Mouse (Mus musculus): ENCODE measurements around the gene Upk3bl. TPM values are rescaled to one million over a fixed set of nuclear protein-coding genes. Genes with fewer than 3 reads are reported as not detected.
"Not testable (repeated sequence)": the region's sequence is repeated elsewhere in the genome, so short reads cannot be mapped to it uniquely, and the experiment has no call there.

Gene Upk3bl
- total RNA-seq, 2 experiments from 2014 or later, result not detected

DNA sequence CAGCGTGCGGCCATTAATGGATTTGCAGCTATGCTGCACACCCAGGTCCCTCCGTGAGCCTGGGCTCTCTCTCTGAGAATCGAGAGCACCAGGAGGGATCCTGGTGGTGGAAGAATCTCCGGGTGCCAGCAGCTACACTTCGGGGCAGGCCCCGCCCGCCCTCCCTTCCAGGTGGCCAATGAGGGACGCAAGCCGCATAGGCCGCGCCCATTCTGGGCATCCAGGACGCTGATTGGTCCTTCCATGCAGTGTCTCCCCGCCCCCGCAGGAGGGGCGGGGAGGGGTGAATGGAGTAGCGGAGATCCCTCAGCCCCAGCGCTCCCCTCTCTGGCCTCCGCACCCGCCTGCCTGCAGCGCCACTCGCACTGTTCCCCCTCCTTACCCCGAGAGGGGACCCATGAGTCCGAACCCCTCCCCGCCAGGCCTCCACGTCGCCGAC is 29.4 kb downstream of the Upk3bl start, which contains the start of gene Rasa4:
Gene Rasa4, plus strand, starts transcription at position 248 of the 439 bp plus-strand sequence.
- peak; percentile 88 to 90 for DNase-seq
- intact Hi-C loops (cut with DNase I), result no loop called here

DNA sequence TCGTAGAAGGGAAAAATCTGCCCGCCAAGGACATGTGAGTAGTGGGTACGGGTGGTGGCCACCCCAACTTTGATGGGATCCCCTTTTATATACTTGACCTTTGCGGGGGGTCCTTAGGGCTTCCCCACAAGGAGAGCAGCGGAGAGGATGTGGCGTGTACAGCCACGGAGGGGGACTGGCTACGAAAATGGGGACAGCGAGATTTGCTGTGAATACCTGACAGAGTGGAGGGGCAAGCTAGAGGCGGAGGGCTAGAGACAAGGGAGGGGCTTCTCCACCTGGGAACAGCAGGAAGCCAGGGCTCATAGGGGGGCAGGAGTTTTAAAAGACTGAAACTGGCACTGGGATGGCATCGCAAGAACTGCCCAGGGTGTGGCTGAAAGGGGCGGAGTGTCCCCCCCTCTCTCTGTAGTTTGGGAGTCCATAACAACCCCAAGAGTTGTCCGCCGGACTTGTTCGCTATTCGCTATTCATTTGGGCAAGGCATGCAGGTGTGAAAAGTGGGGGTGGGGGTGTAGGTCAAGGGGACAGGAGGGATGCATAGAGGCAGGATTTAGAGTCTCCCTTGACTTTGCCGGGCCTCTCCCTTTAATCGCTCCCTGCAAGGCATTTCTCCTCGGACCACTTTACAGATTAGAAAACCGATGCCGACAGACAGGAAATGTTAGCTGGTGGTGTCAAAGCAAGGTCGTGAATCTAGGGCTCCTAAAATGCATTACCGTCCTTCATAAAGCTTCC is 30.0 kb downstream of the Upk3bl start:
- DNase-seq, result peak in 1 of 2 experiments; percentile 25
- intact Hi-C loops (cut with DNase I), result no loop called here

GRCm38 (mm10) chr5:136084891-136085651 is 30.8 kb downstream of the Upk3bl start:
- intact Hi-C loops (cut with DNase I), result no loop called here
- DNase-seq, result no peak

GRCm38 (mm10) chr5:136086290-136086689 is 32.0 kb downstream of the Upk3bl start:
- no peak for DNase-seq
- intact Hi-C loops (cut with DNase I), result no loop called here

GRCm38 (mm10) chr5:136088821-136089575 is 34.7 kb downstream of the Upk3bl start:
- intact Hi-C loops (cut with DNase I), result no loop called here
- no peak for DNase-seq

GRCm38 (mm10) chr5:136091927-136092326 is 37.6 kb downstream of the Upk3bl start:
- intact Hi-C loops (cut with DNase I), result no loop called here
- DNase-seq, result no peak

DNA sequence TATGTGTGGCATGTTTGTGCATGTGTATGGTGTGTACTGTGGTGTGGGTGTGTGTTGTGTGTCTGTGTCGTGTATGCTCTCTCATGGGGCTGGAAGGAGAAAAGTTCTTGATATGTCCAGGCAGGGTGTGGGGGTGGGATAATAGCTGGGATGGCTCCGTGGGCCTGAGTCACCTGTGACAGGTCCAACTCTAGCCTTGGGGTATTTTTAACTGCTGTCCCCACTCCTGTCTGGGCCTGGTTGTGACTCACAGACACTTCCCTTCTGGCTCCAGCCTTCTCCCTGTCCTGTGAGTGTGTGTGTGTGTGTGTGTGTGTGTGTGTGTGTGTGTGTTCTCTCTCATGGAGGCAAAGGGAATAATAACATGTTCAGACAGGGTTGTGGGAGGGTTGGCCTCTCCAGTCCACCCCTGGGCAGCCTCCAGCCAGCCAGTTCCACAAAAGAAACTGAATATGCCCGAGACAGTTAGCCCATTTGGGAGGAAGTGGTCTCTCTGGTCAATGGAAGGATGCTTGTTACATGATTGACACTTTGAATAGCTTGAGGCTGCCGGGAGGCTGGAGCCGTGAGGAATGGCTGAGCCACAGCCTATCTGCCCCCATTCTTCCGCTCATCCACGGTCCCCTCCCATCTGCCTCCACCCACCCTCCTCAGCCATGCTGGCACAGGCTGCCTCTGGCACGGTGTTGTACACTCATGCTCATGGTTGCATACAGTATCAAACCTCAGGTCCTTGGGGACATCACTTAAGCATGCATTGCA is 40.1 kb downstream of the Upk3bl start:
- no peak for DNase-seq
- intact Hi-C loops (cut with DNase I), result no loop called here

- intact Hi-C loops (cut with DNase I), result no loop called here
- DNase-seq, result no peak
Observed at GRCm38 (mm10) chr5:136095089-136095488, 40.8 kb downstream of the Upk3bl start.

DNA sequence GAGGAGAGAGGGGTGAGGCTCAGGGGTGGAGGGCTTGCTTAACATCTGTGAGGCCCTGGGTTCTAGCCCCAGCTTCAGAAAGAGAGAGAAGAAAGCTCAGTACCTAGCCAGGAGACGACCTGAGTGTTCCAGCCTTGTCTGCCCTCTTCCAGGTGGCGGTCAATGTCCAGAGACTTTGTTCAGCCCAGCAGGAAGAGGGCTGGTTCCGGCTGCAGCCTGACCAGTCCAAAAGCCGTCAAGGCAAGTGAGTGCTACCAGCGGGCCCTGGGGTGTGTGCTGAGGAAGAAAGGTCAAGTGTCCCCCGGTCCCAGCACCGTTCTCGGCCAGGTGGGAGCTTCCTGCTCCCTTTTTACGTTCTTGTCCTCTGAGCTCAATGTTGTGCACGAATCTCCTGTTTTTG is 44.2 kb downstream of the Upk3bl start:
- intact Hi-C loops (cut with DNase I), result no loop called here
- DNase-seq, result no peak

DNA sequence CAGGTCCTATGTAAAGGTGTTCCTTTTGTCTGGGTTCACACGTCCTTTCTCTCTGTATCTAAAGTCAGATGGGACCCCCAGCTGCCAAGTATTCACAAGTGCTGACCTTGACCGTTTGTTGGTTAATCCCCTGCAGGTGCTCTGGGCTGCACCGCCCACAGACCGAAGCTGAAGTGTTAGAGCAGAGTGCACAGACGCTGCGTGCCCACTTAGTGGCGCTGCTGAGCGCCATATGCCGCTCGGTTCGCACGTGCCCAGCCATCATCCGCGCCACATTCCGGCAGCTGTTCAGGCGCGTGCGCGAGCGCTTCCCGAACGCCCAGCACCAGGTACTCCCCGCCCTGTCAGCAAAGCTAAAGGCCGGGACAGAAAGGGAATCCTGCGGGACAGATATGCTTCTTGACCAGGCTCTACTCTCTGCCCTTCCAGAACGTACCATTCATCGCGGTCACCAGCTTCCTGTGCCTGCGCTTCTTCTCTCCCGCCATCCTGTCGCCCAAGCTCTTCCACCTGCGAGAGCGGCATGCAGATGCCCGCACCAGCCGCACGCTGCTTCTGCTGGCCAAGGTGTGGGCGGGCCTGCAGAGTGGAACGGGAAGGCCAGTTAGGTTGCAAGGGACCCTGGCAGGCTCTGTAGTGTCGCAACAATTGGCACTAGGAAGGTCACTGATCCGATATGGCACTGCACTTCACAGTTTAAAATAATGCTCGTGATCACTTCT is 48.0 kb downstream of the Upk3bl start:
- intact Hi-C loops (cut with DNase I), result loop anchor here (2.0 kb wide), 1 partner anchor 87 kb away; no protein-coding TSS in a partner anchor
- peak; percentile 48 to 63 for DNase-seq

GRCm38 (mm10) chr5:136104511-136104910 is 50.2 kb downstream of the Upk3bl start:
- intact Hi-C loops (cut with DNase I), result no loop called here
- DNase-seq, result no peak

DNA sequence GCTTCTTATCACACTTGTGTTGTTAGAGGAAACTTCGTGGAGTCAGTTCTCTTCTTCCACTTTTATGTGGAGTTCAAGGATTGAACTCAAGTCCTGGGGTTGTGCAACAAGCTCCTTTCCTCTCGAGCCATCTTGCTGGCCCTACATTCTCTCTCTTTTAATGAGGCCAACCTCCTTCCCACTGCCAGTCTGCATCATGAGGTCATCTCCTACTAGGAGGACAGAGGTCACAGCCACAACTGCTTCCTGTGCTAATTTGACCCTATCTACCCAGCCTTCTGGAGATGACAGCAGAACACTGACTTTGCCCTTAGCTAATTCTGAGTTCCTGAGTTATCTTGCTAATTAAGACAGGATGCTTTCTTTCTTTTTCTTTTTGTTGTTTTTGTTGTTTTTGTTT is 54.2 kb downstream of the Upk3bl start:
- DNase-seq, result no peak
- intact Hi-C loops (cut with DNase I), result no loop called here

DNA sequence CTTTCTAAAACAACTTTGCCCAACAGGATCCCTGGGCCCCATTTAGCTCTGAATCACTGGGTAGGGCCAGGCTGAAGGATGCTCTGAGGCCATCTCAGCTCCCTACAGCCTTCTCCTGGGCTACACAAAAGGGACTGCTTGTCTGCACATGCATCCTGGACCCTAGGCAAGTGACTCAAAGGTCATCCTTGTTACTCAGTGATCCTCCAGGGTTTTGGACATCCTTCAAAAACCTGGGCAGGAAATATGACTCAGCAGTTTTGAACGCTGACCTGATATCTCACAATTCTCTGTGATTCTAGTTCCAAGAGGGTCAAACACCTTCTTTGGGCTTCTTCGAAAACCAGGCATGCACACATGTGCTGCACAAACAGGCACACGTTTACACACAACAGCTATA is 54.8 kb downstream of the Upk3bl start:
- no peak for DNase-seq
- intact Hi-C loops (cut with DNase I), result no loop called here

- DNase-seq; intact Hi-C loops (cut with DNase I): not testable (repeated sequence)
Observed at GRCm38 (mm10) chr5:136113546-136113945, 59.3 kb downstream of the Upk3bl start.

Small RNA genes within 50 kb of the gene (microRNA-seq; reads per million reads assigned to microRNA genes)
- 1.3 to 2.2 reads per million in 2 experiments for gene Mir7035 (ENCODE audit: borderline number of aligned reads in 2 of 2)

Other genes starting within 250 kb of the Upk3bl start
- gene Srrm3, start 247.6 kb upstream of the Upk3bl start, total RNA-seq (2021), result not detected
- gene Hspb1, start 166.6 kb upstream of the Upk3bl start, total RNA-seq (2021), result 100 to 1,000 TPM; 406 to 459 TPM
- 100 to 1,000 TPM; 279 to 282 TPM for gene Ywhag, start 119.9 kb upstream of the Upk3bl start, total RNA-seq (2021)
- gene Ssc4d, start 80.0 kb upstream of the Upk3bl start, total RNA-seq (2021), result under 1 TPM; 0.58 to 0.68 TPM
- gene Zp3, start 74.4 kb upstream of the Upk3bl start, total RNA-seq (2021), result not detected
- 1 to 10 TPM; 7.2 to 7.9 TPM for gene Dtx2, start 59.7 kb upstream of the Upk3bl start, total RNA-seq (2021)
- 10 to 100 TPM; 17.9 to 28.6 TPM for gene Upk3b, start 16.0 kb upstream of the Upk3bl start, total RNA-seq (2021)
- gene Rasa4, start 29.4 kb downstream of the Upk3bl start, total RNA-seq (2021), result 1 to 10 TPM; 6.4 to 9.2 TPM
- gene Polr2j, start 62.1 kb downstream of the Upk3bl start, total RNA-seq (2021), result 10 to 100 TPM; 74.0 to 76.8 TPM
- gene Lrwd1, start 81.6 kb downstream of the Upk3bl start, total RNA-seq (2021), result 1 to 10 TPM; 5.7 to 6.6 TPM
- gene Alkbh4, start 81.7 kb downstream of the Upk3bl start, total RNA-seq (2021), result 1 to 10 TPM; 4.4 to 4.7 TPM
- 1 to 10 TPM; 1.2 to 1.3 TPM for gene Orai2, start 116.2 kb downstream of the Upk3bl start, total RNA-seq (2021)
- 10 to 100 TPM; 15.2 to 20.5 TPM for gene Prkrip1, start 144.5 kb downstream of the Upk3bl start, total RNA-seq (2021)
- gene Sh2b2, start 192.1 kb downstream of the Upk3bl start, total RNA-seq (2021), result under 1 TPM; 0.43 to 0.83 TPM

Measured in heart, postnatal 36 days (tissue).